Mouse (Mus musculus) C2C12 (cell line): ENCODE data around the gene Cltc.

Experiments used
- CEBPB ChIP-seq: IDR thresholded peaks from one replicate; pipeline ENCODE4 v1.6.1; 2011; ENCODE audit warnings: low read depth, mild to moderate bottlenecking, control low read depth, moderate library complexity
- CTCF ChIP-seq: IDR thresholded peaks from one replicate; pipeline ENCODE4 v1.5.1; 2011; ENCODE audit not compliant: control insufficient read depth, insufficient read depth, insufficient read length
- FOSL1 ChIP-seq: IDR thresholded peaks from one replicate; pipeline ENCODE4 v1.8.0; 2011; ENCODE audit warnings: mild to moderate bottlenecking, low read length; ENCODE audit not compliant: poor library complexity, insufficient read depth, severe bottlenecking
- MAX ChIP-seq: IDR thresholded peaks from one replicate; pipeline ENCODE4 v1.6.1; 2011; ENCODE audit warnings: mild to moderate bottlenecking, control low read depth
- MYOD1 ChIP-seq: IDR thresholded peaks from one replicate; pipeline ENCODE4 v1.6.1; 2011; ENCODE audit warnings: low read depth; ENCODE audit not compliant: control insufficient read depth, insufficient read length
- MYOG ChIP-seq: IDR thresholded peaks from one replicate; pipeline ENCODE4 v1.6.1; 2011; ENCODE audit not compliant: control insufficient read depth, insufficient read length; ENCODE audit errors: extremely low read depth
- USF1 ChIP-seq: IDR thresholded peaks from one replicate; pipeline ENCODE4 v1.6.1; 2011; ENCODE audit warnings: low read depth, mild to moderate bottlenecking, control low read depth, moderate library complexity

DNA sequence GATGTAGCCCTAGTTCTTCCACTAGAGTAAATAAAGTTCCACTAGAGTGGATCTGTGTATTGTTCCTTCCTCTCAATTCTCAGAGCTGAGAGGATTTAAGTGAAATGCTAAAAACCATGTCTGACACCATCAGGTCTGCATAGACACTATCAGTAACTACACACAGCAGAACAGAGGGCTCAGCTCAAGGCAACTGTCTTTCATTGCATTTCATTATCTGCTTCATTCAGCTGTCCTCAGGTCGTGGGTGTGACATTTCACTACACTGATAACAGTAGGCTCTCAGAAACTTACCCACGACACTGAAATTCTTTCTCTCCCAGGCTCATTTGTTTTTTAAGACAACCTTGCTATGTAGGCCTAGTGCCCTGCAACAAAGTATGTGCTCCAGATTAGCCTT lies 14.8 kb downstream of the Cltc start:
- TF ChIP-seq CTCF (no peak), MYOG (no peak), FOSL1 (no peak), MYOD1 (no peak), MAX (no peak), USF1 (no peak), CEBPB (no peak)
